Mouse (Mus musculus): ENCODE data around the gene Hbq1a.

- TF ChIP-seq EP300 (optimal IDR thresholded peaks at IDR 0.05) (no peak), CTCF (IDR thresholded peaks at IDR 0.05; ENCODE audit: low read depth) (no peak)
Measured at GRCm38 (mm10) chr11:32316009-32316408, 16.1 kb downstream of the Hbq1a start.
